Mouse (Mus musculus) telencephalon, adult 2 months (tissue): ENCODE measurements at regions not wholly inside any gene's neighbourhood (a gene's known extent, or its start where the extent isn't known, plus 50 kb on each side); places are given as distances from the start of the nearest gene placed in this dataset.

Source experiments
- DNase-seq: peaks from one replicate; pipeline ENCODE4 v3.0.0-alpha.2; 2011; ENCODE audit warnings: low read depth, low spot score

GRCm38 (mm10) chr2:178801464-178801863 is 371.1 kb downstream of the Cdh26 start:
- no peak for DNase-seq

- no peak for DNase-seq
Observed at GRCm38 (mm10) chr2:178805283-178805682, 375.0 kb downstream of the Cdh26 start.

GRCm38 (mm10) chr2:178821552-178821951 is 391.2 kb downstream of the Cdh26 start:
- DNase-seq, result no peak

- DNase-seq, result no peak
Observed at GRCm38 (mm10) chr2:178830313-178830712, 400.0 kb downstream of the Cdh26 start.

GRCm38 (mm10) chr2:178834986-178835385 is 404.7 kb downstream of the Cdh26 start:
- peak; percentile 45 for DNase-seq

- no peak for DNase-seq
Observed at GRCm38 (mm10) chr2:178838571-178838970, 408.2 kb downstream of the Cdh26 start.

GRCm38 (mm10) chr2:178840975-178841374 is 410.6 kb downstream of the Cdh26 start:
- DNase-seq, result peak; percentile 34

- DNase-seq, result no peak
Observed at GRCm38 (mm10) chr2:178842595-178842994, 412.3 kb downstream of the Cdh26 start.

- DNase-seq, result no peak
Observed at GRCm38 (mm10) chr2:178843458-178843857, 413.1 kb downstream of the Cdh26 start.

GRCm38 (mm10) chr2:178844561-178844960 is 414.2 kb downstream of the Cdh26 start:
- no peak for DNase-seq

- DNase-seq, result no peak
Observed at GRCm38 (mm10) chr2:178850320-178850719, 420.0 kb downstream of the Cdh26 start.

- DNase-seq, result no peak
Observed at GRCm38 (mm10) chr2:178850769-178851168, 420.4 kb downstream of the Cdh26 start.

GRCm38 (mm10) chr2:178854012-178854411 is 423.7 kb downstream of the Cdh26 start:
- no peak for DNase-seq

GRCm38 (mm10) chr2:178854760-178855159 is 424.4 kb downstream of the Cdh26 start:
- no peak for DNase-seq

GRCm38 (mm10) chr2:178862620-178863019 is 432.3 kb downstream of the Cdh26 start:
- DNase-seq, result no peak

GRCm38 (mm10) chr2:178867086-178867485 is 436.8 kb downstream of the Cdh26 start:
- DNase-seq, result no peak

GRCm38 (mm10) chr2:178869160-178869559 is 438.8 kb downstream of the Cdh26 start:
- no peak for DNase-seq

GRCm38 (mm10) chr2:178878436-178878835 is 448.1 kb downstream of the Cdh26 start:
- no peak for DNase-seq

GRCm38 (mm10) chr2:178885686-178886085 is 455.4 kb downstream of the Cdh26 start:
- DNase-seq, result no peak

GRCm38 (mm10) chr2:178888704-178889103 is 458.4 kb downstream of the Cdh26 start:
- DNase-seq, result no peak

GRCm38 (mm10) chr2:178902397-178902796 is 472.1 kb downstream of the Cdh26 start:
- DNase-seq, result no peak

GRCm38 (mm10) chr2:178909325-178909724 is 479.0 kb downstream of the Cdh26 start:
- no peak for DNase-seq

- DNase-seq, result no peak
Observed at GRCm38 (mm10) chr2:178911646-178912045, 481.3 kb downstream of the Cdh26 start.

GRCm38 (mm10) chr2:178916316-178917033 is 486.1 kb downstream of the Cdh26 start:
- peak; percentile 40 for DNase-seq
